Mouse (Mus musculus) megakaryocyte, embryonic 14.5 days (primary cell): ENCODE results near the gene Bin2.

Experiments used
- FLI1 ChIP-seq: IDR thresholded peaks from 2 replicates; pipeline ENCODE4 v1.6.1; 2012; ENCODE audit warnings: low read length, inconsistent platforms, mixed read lengths
- GATA1 ChIP-seq: IDR thresholded peaks from 3 replicates; pipeline ENCODE4 v1.6.1; 2012; ENCODE audit warnings: mixed read lengths, low read length, inconsistent platforms, borderline replicate concordance

GRCm38 (mm10) chr15:100630126-100630525 lies 39.2 kb downstream of the Bin2 start:
- no peak for TF ChIP-seq FLI1
- TF ChIP-seq GATA1: no peak
